In the genomic region with DNA sequence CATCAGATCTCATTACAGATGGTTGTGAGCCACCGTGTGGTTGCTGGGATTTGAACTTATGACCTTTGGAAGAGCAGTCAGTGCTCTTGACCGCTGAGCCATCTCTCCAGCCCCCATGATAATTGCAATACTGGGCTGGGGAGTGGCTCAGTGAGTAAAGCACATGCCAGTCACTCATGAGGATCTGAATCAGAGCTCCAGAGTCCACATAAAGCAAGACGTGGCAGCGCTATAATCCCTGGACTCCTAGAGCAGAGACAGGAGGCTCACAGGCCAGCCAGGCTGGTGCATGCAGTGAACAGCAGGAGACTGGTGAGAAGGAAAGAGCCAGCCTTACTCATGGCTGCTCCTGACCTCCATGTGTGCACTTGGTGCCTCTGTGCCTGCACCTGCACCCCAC, we compare ENCODE assay signal across 14 mouse cellular contexts.
"Had no signal": no experiment of that assay in that cellular context is flagged by ENCODE, and none has a peak within 500 bp of the region (broad histone marks: within the 10 kb centered on the region; RNA-seq: fewer than 3 reads in every experiment).

No protein-coding gene starts in this region.

- H3K27me3 ChIP-seq: liver, embryonic 13.5 days; neural tube, embryonic 12.5 days; neural tube, embryonic 15.5 days had no signal

- DNase-seq: kidney, adult 11 months; kidney, adult 9 months; kidney, postnatal 25 days; layer of hippocampus, postnatal 36 days; liver, embryonic 13.5 days; lung, adult 2 months; lung, postnatal 14 days; lung, postnatal 4 days; midbrain, embryonic 14.5 days; thymus, postnatal 25 days had no signal

- H3K27ac ChIP-seq: left cerebral cortex, adult 2 months; liver, embryonic 13.5 days; neural tube, embryonic 12.5 days; neural tube, embryonic 15.5 days had no signal

- H3K4me3 ChIP-seq: left cerebral cortex, adult 2 months; liver, embryonic 13.5 days; neural tube, embryonic 12.5 days; neural tube, embryonic 15.5 days had no signal

- H3K36me3 ChIP-seq: liver, embryonic 13.5 days; neural tube, embryonic 12.5 days; neural tube, embryonic 15.5 days had no signal

- H3K4me1 ChIP-seq: liver, embryonic 13.5 days; neural tube, embryonic 12.5 days; neural tube, embryonic 15.5 days had no signal

- H3K9ac ChIP-seq: liver, embryonic 13.5 days; neural tube, embryonic 12.5 days; neural tube, embryonic 15.5 days had no signal

- H3K4me2 ChIP-seq: liver, embryonic 13.5 days; midbrain, embryonic 11.5 days; neural tube, embryonic 12.5 days; neural tube, embryonic 15.5 days had no signal

- H3K9me3 ChIP-seq: liver, embryonic 13.5 days; neural tube, embryonic 12.5 days; neural tube, embryonic 15.5 days had no signal
